15 mouse cellular contexts compared by ENCODE assay signal in the genomic region with DNA sequence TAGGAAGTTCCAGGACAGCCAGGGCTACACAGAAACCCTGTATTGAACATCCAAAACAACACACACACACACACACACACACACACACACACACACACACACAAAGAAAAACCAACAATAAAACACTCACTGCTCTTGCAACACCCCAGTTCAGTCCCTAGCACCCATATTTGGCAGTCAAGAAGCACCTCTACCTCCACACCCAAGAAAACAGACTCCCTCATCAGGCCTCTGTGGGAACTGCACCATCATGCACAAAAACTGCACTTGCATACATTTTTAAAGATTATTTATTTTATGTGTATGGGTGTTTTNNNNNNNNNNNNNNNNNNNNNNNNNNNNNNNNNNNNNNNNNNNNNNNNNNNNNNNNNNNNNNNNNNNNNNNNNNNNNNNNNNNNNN. TPM values are rescaled to one million over a fixed set of nuclear protein-coding genes. Genes with fewer than 3 reads are reported as not detected.
DNase-seq lines count a peak whose midpoint lies in the region; ATAC-seq and TF ChIP-seq lines count a peak whose summit lies in the region.
"Had no signal": no experiment of that assay in that cellular context is flagged by ENCODE, and none has a peak within 500 bp of the region (broad histone marks: within the 10 kb centered on the region; RNA-seq: fewer than 3 reads in every experiment).

No protein-coding gene starts in this region.

- TF ChIP-seq EP300 in heart, adult 2 months (IDR thresholded peaks at IDR 0.05; ENCODE audit: insufficient read depth, low read depth, low read length), result no peak
- TF ChIP-seq EP300 in liver, postnatal 0 days (IDR thresholded peaks at IDR 0.05; ENCODE audit: low read depth), result no peak

- no peak overlapping the region for H3K27ac ChIP-seq in heart, adult 2 months
- H3K27ac ChIP-seq in liver, postnatal 0 days (ENCODE audit: low read depth), result no peak overlapping the region
- no peak overlapping the region for H3K27ac ChIP-seq in forebrain, embryonic 12.5 days
- H3K27ac ChIP-seq: forebrain, embryonic 10.5 days; limb, embryonic 10.5 days; neural tube, embryonic 12.5 days had no signal

- peaks cover 5% of the 10 kb centered on the region for H3K4me1 ChIP-seq in heart, adult 2 months (ENCODE audit: control insufficient read depth, insufficient read depth, low read length)
- H3K4me1 ChIP-seq in liver, postnatal 0 days (ENCODE audit: insufficient read depth), result no peaks in the 10 kb centered on the region
- H3K4me1 ChIP-seq in forebrain, embryonic 12.5 days, result no peaks in the 10 kb centered on the region
- H3K4me1 ChIP-seq: forebrain, embryonic 10.5 days; limb, embryonic 10.5 days; neural tube, embryonic 12.5 days had no signal

- TF ChIP-seq CTCF in heart, adult 2 months (IDR thresholded peaks at IDR 0.05), result peak; percentile 44
- peak; percentile 66 for TF ChIP-seq CTCF in liver, postnatal 0 days (IDR thresholded peaks at IDR 0.05; ENCODE audit: low read depth)

- no peak for TF ChIP-seq POLR2A in heart, adult 2 months (IDR thresholded peaks at IDR 0.05; ENCODE audit: insufficient read depth, low read depth, low read length)

- DNase-seq in heart, adult 2 months, result no peak
- DNase-seq in heart, postnatal 36 days, result no peak
- DNase-seq in 3T3-L1 (ENCODE audit: low read depth, low spot score) (peak; percentile 20), R1 (ENCODE audit: low read depth, low spot score) (peak; percentile 52)
- DNase-seq in liver, postnatal 0 days, result peak; percentile 57
- DNase-seq: adrenal gland, postnatal 10 days; heart, adult 11 months; kidney, postnatal 4 days had no signal

- no peaks in the 10 kb centered on the region for H3K27me3 ChIP-seq in heart, adult 2 months (ENCODE audit: control insufficient read depth, insufficient read depth, low read length)
- H3K27me3 ChIP-seq in liver, postnatal 0 days (ENCODE audit: insufficient read depth, low read length), result no peaks in the 10 kb centered on the region
- peaks cover 4% of the 10 kb centered on the region; the same call in 1 of the 2 replicates for H3K27me3 ChIP-seq in forebrain, embryonic 12.5 days
- H3K27me3 ChIP-seq: megakaryocyte, embryonic 14.5 days; neural tube, embryonic 12.5 days had no signal

- H3K9ac ChIP-seq in heart, adult 2 months (ENCODE audit: low read depth, low read length), result no peak overlapping the region
- no peak overlapping the region for H3K9ac ChIP-seq in liver, postnatal 0 days (replicated peaks)
- H3K9ac ChIP-seq in forebrain, embryonic 12.5 days, result no peak overlapping the region
- H3K9ac ChIP-seq: neural tube, embryonic 12.5 days had no signal

- no peak overlapping the region for H3K4me3 ChIP-seq in heart, adult 2 months
- no peak overlapping the region for H3K4me3 ChIP-seq in liver, postnatal 0 days (ENCODE audit: low read depth, low read length)
- H3K4me3 ChIP-seq in forebrain, embryonic 12.5 days (replicated peaks), result no peak overlapping the region
- H3K4me3 ChIP-seq: forebrain, embryonic 10.5 days; limb, embryonic 10.5 days; megakaryocyte, embryonic 14.5 days; neural tube, embryonic 12.5 days had no signal

- H3K79me2 ChIP-seq in heart, adult 2 months (replicated peaks; ENCODE audit: control insufficient read depth, insufficient read depth, low read length), result no peaks in the 10 kb centered on the region

- intact Hi-C loops in heart, adult 2 months (cut with DNase I), result no loop called here
- intact Hi-C loops in heart, postnatal 36 days (cut with DNase I), result no loop called here

- H3K36me3 ChIP-seq in heart, adult 2 months (ENCODE audit: control insufficient read depth, insufficient read depth, low read length), result no peaks in the 10 kb centered on the region
- H3K36me3 ChIP-seq in liver, postnatal 0 days (replicated peaks; ENCODE audit: insufficient read depth, low read length), result peaks cover 3% of the 10 kb centered on the region; the same call in 1 of the 2 replicates
- peaks cover 9% of the 10 kb centered on the region for H3K36me3 ChIP-seq in forebrain, embryonic 12.5 days (replicated peaks)

- H3K9me3 ChIP-seq in liver, postnatal 0 days (ENCODE audit: low read length), result no peaks in the 10 kb centered on the region
- no peaks in the 10 kb centered on the region for H3K9me3 ChIP-seq in forebrain, embryonic 12.5 days
- H3K9me3 ChIP-seq: forebrain, embryonic 10.5 days; limb, embryonic 10.5 days; megakaryocyte, embryonic 14.5 days; neural tube, embryonic 12.5 days had no signal

- peak; percentile 33; the same call in 1 of the 2 replicates for ATAC-seq in liver, postnatal 0 days
- no peak for ATAC-seq in cerebellum, adult (ENCODE audit: insufficient number of reproducible peaks, low FRiP score, low TSS enrichment)
- ATAC-seq in forebrain, embryonic 12.5 days (ENCODE audit: low FRiP score), result no peak
- no peak for ATAC-seq in inflammation-experienced regulatory T-cells, adult 6 months

- H3K4me2 ChIP-seq in liver, postnatal 0 days (ENCODE audit: low read depth, low read length), result no peak overlapping the region
- no peak overlapping the region for H3K4me2 ChIP-seq in forebrain, embryonic 12.5 days
- H3K4me2 ChIP-seq: neural tube, embryonic 12.5 days had no signal

RNA-seq across cellular contexts. Expression of a gene that starts 11.3 kb away (rescaled TPM):
- total RNA-seq in heart, adult 2 months (2021), result 10 to 100 TPM; 82.9 to 88.2 TPM
- 109 and 140 TPM in 2 replicates for polyA plus RNA-seq in heart, adult 2 months (2012; rRNA removed)
- 10 to 100 TPM; 79.4 to 89.8 TPM for total RNA-seq in heart, postnatal 36 days (2021)
- 38.7 and 43.0 TPM in 2 replicates for polyA plus RNA-seq in liver, postnatal 0 days (2015; fragmentation: Nextera tagmentation; extraction: Ambion mirVana)
- 42.4 and 53.1 TPM in 2 replicates for polyA plus RNA-seq in forebrain, embryonic 12.5 days (2016; fragmentation: Nextera tagmentation; extraction: Ambion mirVana)
- polyA plus RNA-seq in inflammation-experienced regulatory T-cells, adult 6 months (2017; shearing (Covaris generic)), result 1 to 10 TPM; 5.3 to 7.7 (median 7.6) TPM

RNA-seq across cellular contexts. Expression of a gene that starts 36.3 kb away (rescaled TPM):
- not detected for total RNA-seq in heart, adult 2 months (2021)
- polyA plus RNA-seq in heart, adult 2 months (2012; rRNA removed), result not detected in 2 replicates
- not detected for total RNA-seq in heart, postnatal 36 days (2021)
- 0.07 and 0.11 TPM in 2 replicates for polyA plus RNA-seq in liver, postnatal 0 days (2015; fragmentation: Nextera tagmentation; extraction: Ambion mirVana)
- 1.8 and 2.0 TPM in 2 replicates for polyA plus RNA-seq in forebrain, embryonic 12.5 days (2016; fragmentation: Nextera tagmentation; extraction: Ambion mirVana)
- polyA plus RNA-seq in inflammation-experienced regulatory T-cells, adult 6 months (2017; shearing (Covaris generic)), result under 1 TPM in 2 of 3 experiments, not detected in 1; 0.18 to 0.24 TPM
- total RNA-seq: adrenal gland, postnatal 10 days had no signal

RNA-seq across cellular contexts. Expression of a gene that starts 40.5 kb away (rescaled TPM):
- total RNA-seq in heart, adult 2 months (2021), result 10 to 100 TPM; 27.7 to 32.4 TPM
- 17.7 and 17.8 TPM in 2 replicates for polyA plus RNA-seq in heart, adult 2 months (2012; rRNA removed)
- 10 to 100 TPM; 28.9 to 37.8 TPM for total RNA-seq in heart, postnatal 36 days (2021)
- 4.7 and 5.2 TPM in 2 replicates for polyA plus RNA-seq in liver, postnatal 0 days (2015; fragmentation: Nextera tagmentation; extraction: Ambion mirVana)
- polyA plus RNA-seq in forebrain, embryonic 12.5 days (2016; fragmentation: Nextera tagmentation; extraction: Ambion mirVana), result 25.5 and 27.0 TPM in 2 replicates
- 10 to 100 TPM; 13.1 to 20.1 (median 17.3) TPM for polyA plus RNA-seq in inflammation-experienced regulatory T-cells, adult 6 months (2017; shearing (Covaris generic))

RNA-seq across cellular contexts. Expression of a gene that starts 53.6 kb away (rescaled TPM):
- total RNA-seq in heart, adult 2 months (2021), result 10 to 100 TPM; 33.0 to 36.1 TPM
- polyA plus RNA-seq in heart, adult 2 months (2012; rRNA removed), result 23.4 and 45.3 TPM in 2 replicates
- 10 to 100 TPM; 33.6 to 35.7 TPM for total RNA-seq in heart, postnatal 36 days (2021)
- 48.3 and 51.9 TPM in 2 replicates for polyA plus RNA-seq in liver, postnatal 0 days (2015; fragmentation: Nextera tagmentation; extraction: Ambion mirVana)
- polyA plus RNA-seq in forebrain, embryonic 12.5 days (2016; fragmentation: Nextera tagmentation; extraction: Ambion mirVana), result 403 and 415 TPM in 2 replicates
- polyA plus RNA-seq in inflammation-experienced regulatory T-cells, adult 6 months (2017; shearing (Covaris generic)), result 100 to 1,000 TPM in 1 of 3 experiments, 10 to 100 TPM in 2; 72.6 to 121 (median 77.7) TPM

Comparison
In these comparisons a context has a peak if more than half of its experiments do, and no peak if none do; other contexts are left out.
1. DNase-seq: peak in 3T3-L1 (single experiment), R1 (single experiment) and liver, postnatal 0 days (single experiment); none in heart, adult 2 months (0 of 2) and heart, postnatal 36 days (0 of 2).